In genomic region chrX:73930402-73931062, GRCm38 (mm10) we compare ENCODE assay signal across 8 mouse cellular contexts. TPM values are rescaled to one million over a fixed set of nuclear protein-coding genes. Genes with fewer than 3 reads are reported as not detected.
DNase-seq lines count a peak whose midpoint lies in the region; ATAC-seq and TF ChIP-seq lines count a peak whose summit lies in the region.

Gene Renbp, minus strand, starts transcription at chrX:73930850.

- H3K9me3 ChIP-seq in hindbrain, embryonic 13.5 days, result no peaks in the 10 kb centered on the region
- no peaks in the 10 kb centered on the region for H3K9me3 ChIP-seq in midbrain, postnatal 0 days (ENCODE audit: low read length)

- peak within 1 kb of the TSS; percentile 51 for H3K4me3 ChIP-seq in bone marrow, adult 2 months (replicated peaks; ENCODE audit: control insufficient read depth, low read depth, low read length)
- peak within 1 kb of the TSS; percentile 9; the same call in 1 of the 2 replicates for H3K4me3 ChIP-seq in hindbrain, embryonic 13.5 days
- peak within 1 kb of the TSS; percentile 50 for H3K4me3 ChIP-seq in liver, adult 2 months (ENCODE audit: insufficient read depth, low read depth, low read length)
- H3K4me3 ChIP-seq in midbrain, postnatal 0 days (ENCODE audit: low read depth, low read length), result 0 out of 2 replicates have a peak within 1 kb of the TSS, but pooled peaks have one; percentile 8

- peak; percentile 69 for DNase-seq in CD4-positive, CD25-positive, alpha-beta regulatory T cell, adult 2 months (ENCODE audit: low read depth, low spot score)
- DNase-seq in gastrocnemius, adult 18-20 months (ENCODE audit: low spot score), result peak; percentile 51
- DNase-seq in liver, adult 2 months (ENCODE audit: extremely low read depth, low read depth, low spot score), result peak; percentile 30
- DNase-seq in midbrain, postnatal 0 days (ENCODE audit: low spot score), result peak; percentile 37
- peak; percentile 39 to 49 for DNase-seq in thymus, adult 18-20 months

- WGBS in bone marrow, adult 2 months, result 27% methylated on average over 17 of the region's 17 CpGs
- WGBS in hindbrain, embryonic 13.5 days, result 41% methylated on average over 17 of the region's 17 CpGs
- 31% methylated on average over 17 of the region's 17 CpGs for WGBS in liver, adult 2 months
- WGBS in midbrain, postnatal 0 days, result 49% methylated on average over 17 of the region's 17 CpGs

- no peaks in the 10 kb centered on the region for H3K79me2 ChIP-seq in liver, adult 2 months (ENCODE audit: control insufficient read depth, insufficient read depth, low read length)

- TF ChIP-seq CTCF in bone marrow, adult 2 months (IDR thresholded peaks at IDR 0.05; ENCODE audit: control insufficient read depth, insufficient read depth, low read length), result no peak
- TF ChIP-seq CTCF in liver, adult 2 months (IDR thresholded peaks at IDR 0.05; ENCODE audit: low read depth, low read length), result no peak
- peak; percentile 17 for TF ChIP-seq CTCF in midbrain, postnatal 0 days (IDR thresholded peaks at IDR 0.05)

- H3K36me3 ChIP-seq in hindbrain, embryonic 13.5 days, result no peaks in the 10 kb centered on the region
- no peaks in the 10 kb centered on the region for H3K36me3 ChIP-seq in liver, adult 2 months (ENCODE audit: control insufficient read depth, insufficient read depth, low read length)
- no peaks in the 10 kb centered on the region for H3K36me3 ChIP-seq in midbrain, postnatal 0 days (ENCODE audit: insufficient read depth, low read length)

- ATAC-seq in CD4-positive, CD25-positive, alpha-beta regulatory T cell, adult 4 months, result no peak
- peak; percentile 39; the same call in 1 of the 2 replicates for ATAC-seq in hindbrain, embryonic 13.5 days (ENCODE audit: low FRiP score)
- peak; percentile 76 for ATAC-seq in midbrain, postnatal 0 days (ENCODE audit: low FRiP score)

- peak within 1 kb of the TSS; percentile 15; the same call in 1 of the 2 replicates for H3K4me2 ChIP-seq in hindbrain, embryonic 13.5 days
- H3K4me2 ChIP-seq in midbrain, postnatal 0 days (ENCODE audit: low read depth, low read length, poor library complexity, severe bottlenecking), result 0 out of 2 replicates have a peak within 1 kb of the TSS, but pooled peaks have one; percentile 6

- no peaks in the 10 kb centered on the region for H3K27me3 ChIP-seq in hindbrain, embryonic 13.5 days
- H3K27me3 ChIP-seq in liver, adult 2 months (ENCODE audit: control insufficient read depth, insufficient read depth, low read length), result no peaks in the 10 kb centered on the region
- no peaks in the 10 kb centered on the region for H3K27me3 ChIP-seq in midbrain, postnatal 0 days (ENCODE audit: insufficient read depth, low read length)

- H3K9ac ChIP-seq in hindbrain, embryonic 13.5 days, result no peak within 1 kb of the TSS
- peak within 1 kb of the TSS; percentile 58 for H3K9ac ChIP-seq in liver, adult 2 months (ENCODE audit: low read depth, low read length)
- H3K9ac ChIP-seq in midbrain, postnatal 0 days (replicated peaks; ENCODE audit: low read length, poor library complexity, severe bottlenecking), result no peak within 1 kb of the TSS

- TF ChIP-seq POLR2A in bone marrow, adult 2 months (IDR thresholded peaks at IDR 0.05; ENCODE audit: borderline replicate concordance, control insufficient read depth, low read depth, low read length), result no peak
- TF ChIP-seq POLR2A in liver, adult 2 months (IDR thresholded peaks at IDR 0.05; ENCODE audit: extremely low read depth, insufficient read depth, low read length), result no peak

- no peaks in the 10 kb centered on the region for H3K4me1 ChIP-seq in bone marrow, adult 2 months (ENCODE audit: control insufficient read depth, insufficient read depth, low read length)
- no peaks in the 10 kb centered on the region for H3K4me1 ChIP-seq in hindbrain, embryonic 13.5 days (replicated peaks)
- no peaks in the 10 kb centered on the region for H3K4me1 ChIP-seq in liver, adult 2 months (ENCODE audit: control insufficient read depth, insufficient read depth, low read length)
- no peaks in the 10 kb centered on the region for H3K4me1 ChIP-seq in midbrain, postnatal 0 days (ENCODE audit: insufficient read depth, low read length)

- no peak within 1 kb of the TSS for H3K27ac ChIP-seq in bone marrow, adult 2 months (ENCODE audit: control insufficient read depth, insufficient read depth, low read depth, low read length, poor library complexity)
- H3K27ac ChIP-seq in hindbrain, embryonic 13.5 days, result no peak within 1 kb of the TSS
- 0 out of 2 replicates have a peak within 1 kb of the TSS, but pooled peaks have one; percentile 33 for H3K27ac ChIP-seq in liver, adult 2 months (replicated peaks; ENCODE audit: insufficient read depth, low read depth, low read length)
- H3K27ac ChIP-seq in midbrain, postnatal 0 days (ENCODE audit: low read depth, low read length), result no peak within 1 kb of the TSS

RNA-seq across cellular contexts. Expression of gene Renbp, which starts in this region (rescaled TPM):
- polyA plus RNA-seq in CD4-positive, CD25-positive, alpha-beta regulatory T cell, adult 4 months (2017; shearing (Covaris generic)), result 10 to 100 TPM in 1 of 2 experiments, 1 to 10 TPM in 1; 6.4 to 15.1 TPM
- polyA plus RNA-seq in bone marrow, adult 2 months (2011; ENCODE audit: insufficient read depth, insufficient read length, low replicate concordance, missing spikeins), result 30.7 and 48.6 TPM in 2 replicates
- 1 to 10 TPM; 1.6 to 2.0 TPM for total RNA-seq in gastrocnemius, adult 18-20 months (2021)
- 12.7 and 14.8 TPM in 2 replicates for polyA plus RNA-seq in hindbrain, embryonic 13.5 days (2015; fragmentation: Nextera tagmentation; extraction: Ambion mirVana)
- total RNA-seq in liver, adult 2 months (2014; rRNA removed), result 4.1 and 8.5 TPM in 2 replicates
- 2.1 and 2.9 TPM in 2 replicates for polyA plus RNA-seq in liver, adult 2 months (2012; rRNA removed)
- total RNA-seq in midbrain, postnatal 0 days (2014; rRNA removed), result 3.3 and 8.8 TPM in 2 replicates
- polyA plus RNA-seq in midbrain, postnatal 0 days (2015; fragmentation: Nextera tagmentation; extraction: Ambion mirVana), result 10.3 and 12.5 TPM in 2 replicates
